Mouse (Mus musculus): ENCODE measurements around the gene Aox3. TPM values are rescaled to one million over a fixed set of nuclear protein-coding genes. Genes with fewer than 3 reads are reported as not detected.

Aox3 gene
- total RNA-seq, 2 experiments from 2014 or later: 0.16 to 0.38 TPM

GRCm38 (mm10) chr1:58107066-58107465 is 5.9 kb upstream of the Aox3 start:
- no peak for DNase-seq

DNA sequence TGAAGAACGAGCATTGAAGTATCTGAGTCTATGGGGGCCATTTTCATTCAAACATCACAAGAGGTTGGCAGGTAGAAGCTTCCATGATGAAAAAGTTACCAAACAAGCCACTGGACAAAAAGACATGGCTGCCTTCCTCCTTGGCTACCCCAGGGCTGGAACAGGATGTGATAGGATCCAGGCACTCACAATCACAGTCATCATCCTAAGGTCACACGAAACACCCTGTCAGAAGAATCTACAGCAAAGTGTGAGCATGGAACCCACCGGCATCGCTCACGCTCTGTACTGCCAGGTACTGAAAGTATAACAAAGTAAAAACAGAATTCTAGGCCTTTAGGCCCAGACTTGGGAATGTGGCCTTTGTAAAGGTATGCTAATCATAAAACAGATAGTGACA is 2.7 kb upstream of the Aox3 start:
- DNase-seq: no peak

GRCm38 (mm10) chr1:58111315-58111714 is 1.6 kb upstream of the Aox3 start:
- no peak for DNase-seq

DNA sequence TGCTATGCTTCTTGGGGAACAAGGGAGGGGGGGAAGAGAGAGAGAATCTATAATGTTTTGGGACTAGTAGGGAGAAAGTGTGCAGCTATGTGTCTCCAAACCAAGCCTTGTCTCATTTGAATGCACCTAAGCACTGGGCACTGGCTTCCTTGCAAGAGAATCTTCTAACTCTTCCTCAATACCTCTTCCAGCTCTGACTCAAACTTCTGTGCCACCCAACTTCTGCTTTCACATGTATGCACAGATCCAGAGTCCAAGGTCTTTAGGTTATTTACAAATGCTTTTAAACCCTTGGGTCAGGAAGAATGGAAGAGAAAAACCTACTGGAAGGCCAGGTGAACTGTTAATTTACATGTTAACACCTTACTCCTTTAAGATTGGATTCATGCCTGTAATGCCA is 511 bp downstream of the Aox3 start:
- DNase-seq: no peak

- DNase-seq: no peak
Measured at GRCm38 (mm10) chr1:58114021-58114560, 1.2 kb downstream of the Aox3 start.

GRCm38 (mm10) chr1:58114666-58115375 is 1.9 kb downstream of the Aox3 start:
- DNase-seq: no peak

- no peak for DNase-seq
Measured at GRCm38 (mm10) chr1:58118231-58118630, 5.3 kb downstream of the Aox3 start.

GRCm38 (mm10) chr1:58124901-58125300 is 12.0 kb downstream of the Aox3 start:
- no peak for DNase-seq

DNA sequence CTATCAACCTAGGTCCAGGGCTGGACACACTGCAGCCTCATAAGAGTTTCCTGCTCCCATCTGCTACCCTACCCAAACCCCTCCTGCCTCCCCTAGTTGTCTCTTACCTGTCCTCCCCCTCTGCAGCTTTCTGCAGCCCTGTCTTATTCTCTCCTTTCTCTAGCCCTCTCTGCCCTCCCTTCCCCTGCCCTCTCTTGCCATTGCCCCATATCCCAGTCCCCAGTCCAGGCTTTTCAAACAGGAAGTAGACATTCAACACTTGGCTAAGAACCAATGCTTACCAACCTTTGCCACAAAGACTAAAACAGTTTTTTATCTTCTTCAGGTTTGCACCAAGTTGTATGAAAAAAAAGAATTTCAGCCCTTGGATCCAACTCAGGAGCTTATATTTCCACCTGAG is 25.0 kb downstream of the Aox3 start:
- no peak for DNase-seq

DNA sequence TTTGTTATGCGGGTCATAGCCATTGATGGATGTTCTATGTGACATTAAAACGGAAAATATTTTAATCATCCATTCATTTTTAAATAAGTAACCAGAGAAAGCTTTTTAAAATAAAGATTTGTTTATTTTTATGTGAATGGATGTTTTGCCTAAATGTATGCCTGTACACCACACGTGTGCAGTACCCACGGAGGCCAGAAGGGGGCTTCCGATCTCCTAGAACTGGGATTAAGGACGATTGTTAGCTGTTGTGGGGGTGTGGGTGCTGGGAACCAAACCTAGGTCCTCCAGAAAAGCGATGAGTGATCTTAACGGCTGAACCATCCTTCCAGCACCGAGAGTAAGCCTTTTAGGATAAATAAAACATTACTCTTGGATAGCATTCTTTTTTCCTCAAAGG is 26.1 kb downstream of the Aox3 start:
- DNase-seq: no peak

DNA sequence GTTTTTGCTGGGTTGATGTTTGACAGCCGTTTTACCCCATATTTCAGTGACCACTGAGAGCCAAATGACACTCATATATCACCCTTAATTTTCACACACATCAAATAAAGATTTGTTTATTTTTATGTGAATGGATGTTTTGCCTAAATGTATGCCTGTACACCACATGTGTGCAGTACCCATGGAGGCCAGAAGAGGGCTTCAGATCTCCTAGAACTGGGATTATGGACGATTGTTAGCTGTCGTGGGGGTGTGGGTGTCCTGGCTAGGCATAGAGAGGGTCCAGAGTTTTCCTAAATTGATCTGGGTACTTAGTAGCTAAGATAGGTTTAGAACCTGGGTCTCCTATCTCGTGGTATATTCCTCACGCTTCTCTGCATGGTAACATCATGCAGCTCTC is 27.7 kb downstream of the Aox3 start:
- DNase-seq: no peak

GRCm38 (mm10) chr1:58144384-58145069 is 31.6 kb downstream of the Aox3 start:
- no peak for DNase-seq

DNA sequence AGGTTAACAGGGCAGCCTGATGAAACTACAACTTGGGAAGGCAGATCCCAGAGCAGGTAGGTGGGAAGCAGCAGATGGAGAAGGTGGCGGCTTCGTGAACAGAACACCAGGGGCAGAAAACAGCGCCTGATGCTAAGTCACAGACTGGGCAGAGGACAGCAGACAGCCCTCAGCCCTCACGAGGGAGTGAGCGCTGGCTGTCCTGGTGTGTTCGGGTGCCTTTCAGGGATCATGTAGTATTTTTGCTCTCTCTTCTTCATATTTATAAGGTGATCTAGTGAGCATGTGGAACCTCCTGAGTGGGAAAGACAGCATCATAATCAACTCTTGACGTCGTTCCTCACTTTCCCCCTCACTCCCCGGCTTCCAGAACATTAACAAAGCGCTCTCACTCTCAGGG is 33.1 kb downstream of the Aox3 start:
- DNase-seq: no peak

GRCm38 (mm10) chr1:58147776-58148175 is 34.8 kb downstream of the Aox3 start:
- DNase-seq: no peak

- DNase-seq: no peak
Measured at GRCm38 (mm10) chr1:58152247-58152646, 39.3 kb downstream of the Aox3 start.

GRCm38 (mm10) chr1:58156747-58157146 is 43.8 kb downstream of the Aox3 start:
- DNase-seq: peak; percentile 68

DNA sequence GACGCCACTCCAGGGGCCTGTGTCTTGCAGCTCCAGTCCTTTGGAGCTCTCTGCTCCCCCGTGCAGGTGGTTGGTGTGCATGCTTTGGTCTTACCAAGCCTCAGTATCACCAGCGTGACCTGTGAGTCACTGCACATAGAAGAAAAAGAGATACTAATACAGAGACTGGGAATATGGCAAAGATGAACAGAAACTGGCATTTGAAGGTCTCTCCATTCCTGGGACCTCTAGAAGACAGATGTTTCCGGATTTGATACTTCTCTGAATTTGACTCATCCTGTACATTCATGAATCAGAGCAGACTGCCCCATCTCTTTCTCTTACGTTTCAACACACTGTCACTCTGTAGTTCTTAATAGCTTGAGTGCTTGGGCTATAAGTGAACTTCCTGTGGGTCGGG is 57.0 kb downstream of the Aox3 start:
- no peak for DNase-seq

GRCm38 (mm10) chr1:58188514-58189175 is 75.7 kb downstream of the Aox3 start:
- DNase-seq: no peak

- DNase-seq: no peak
Measured at GRCm38 (mm10) chr1:58194317-58194716, 81.4 kb downstream of the Aox3 start.

DNA sequence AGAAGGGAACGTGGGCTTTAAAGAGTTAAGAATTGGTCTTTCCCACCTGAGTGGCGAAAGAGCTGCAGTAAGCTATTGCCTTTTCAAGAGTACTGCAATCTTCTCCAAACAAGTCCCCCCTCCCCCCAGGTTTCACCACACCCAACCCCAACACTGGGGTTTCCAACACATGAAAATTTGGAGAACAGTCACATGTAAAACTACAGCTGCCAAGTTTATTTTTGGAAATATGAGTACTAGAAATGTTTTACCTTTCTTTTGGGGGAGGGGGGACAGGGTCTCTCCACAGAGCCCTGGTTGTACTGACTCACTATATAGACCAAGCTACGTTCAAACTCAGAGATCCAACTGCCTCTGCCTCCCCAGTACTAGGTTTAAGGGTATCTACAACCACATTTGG is 82.1 kb downstream of the Aox3 start:
- DNase-seq: no peak

GRCm38 (mm10) chr1:58195541-58195940 is 82.6 kb downstream of the Aox3 start:
- DNase-seq: no peak

DNA sequence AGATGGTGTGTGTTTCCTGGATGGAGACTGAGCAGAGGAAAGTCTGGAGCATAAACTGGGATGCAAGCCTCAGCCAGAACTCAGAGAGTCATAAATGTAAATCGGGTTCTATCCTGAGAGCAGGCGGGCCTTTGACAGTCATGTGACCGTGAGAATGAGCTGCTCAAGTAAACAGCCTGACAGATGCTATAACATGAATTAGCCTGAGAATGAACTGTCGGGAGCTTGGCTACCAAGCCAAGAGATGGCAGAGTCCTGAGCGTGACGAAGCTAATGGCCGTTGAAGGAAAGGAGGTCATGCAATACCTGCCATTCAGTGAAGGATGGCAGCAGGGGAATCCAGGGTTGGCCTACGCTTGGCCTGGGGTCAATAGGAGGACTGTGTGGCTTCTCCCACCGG is 84.1 kb downstream of the Aox3 start:
- no peak for DNase-seq

- no peak for DNase-seq
Measured at GRCm38 (mm10) chr1:58198386-58198785, 85.5 kb downstream of the Aox3 start.

Measured in gastrocnemius, postnatal 10 days (tissue).